Mouse (Mus musculus) kidney, adult 2 months (tissue): Measurements from ENCODE around the gene Olfr566.

Source experiments
- CTCF ChIP-seq: fragments of 200-500 bp; conservative IDR thresholded peaks from 2 replicates; pipeline ENCODE4 v1.5.1; 2011; ENCODE audit warnings: low read depth, mild to moderate bottlenecking, control low read depth, low read length, moderate library complexity, mixed read lengths; ENCODE audit not compliant: insufficient read depth, insufficient read length
- POLR2A ChIP-seq: fragments of 200-500 bp; IDR thresholded peaks from one replicate; pipeline ENCODE4 v1.6.1; 2011; ENCODE audit warnings: low read depth, low read length, control low read depth

DNA sequence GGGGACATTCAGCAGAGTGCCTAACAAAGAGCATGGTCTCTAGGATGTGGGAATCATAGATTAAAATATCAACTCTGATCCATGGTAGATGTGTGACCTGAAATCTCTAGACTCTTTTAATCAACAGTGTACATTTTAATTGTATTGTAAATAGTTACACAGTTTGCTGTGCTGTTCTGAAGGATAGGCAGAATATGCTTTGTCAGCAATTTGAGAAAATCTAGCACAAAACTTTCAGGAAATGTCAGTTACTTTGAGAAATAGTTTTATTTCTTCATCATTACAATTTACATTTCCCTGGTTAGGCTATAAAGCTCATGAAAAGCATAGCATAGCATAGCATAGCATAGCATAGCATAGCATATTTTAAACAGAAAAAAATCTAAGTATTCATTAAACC lies 2.8 kb downstream of the Olfr566 start:
- TF ChIP-seq POLR2A (no peak), CTCF (no peak)
